Mouse (Mus musculus): ENCODE results near the gene Aen.

DNA sequence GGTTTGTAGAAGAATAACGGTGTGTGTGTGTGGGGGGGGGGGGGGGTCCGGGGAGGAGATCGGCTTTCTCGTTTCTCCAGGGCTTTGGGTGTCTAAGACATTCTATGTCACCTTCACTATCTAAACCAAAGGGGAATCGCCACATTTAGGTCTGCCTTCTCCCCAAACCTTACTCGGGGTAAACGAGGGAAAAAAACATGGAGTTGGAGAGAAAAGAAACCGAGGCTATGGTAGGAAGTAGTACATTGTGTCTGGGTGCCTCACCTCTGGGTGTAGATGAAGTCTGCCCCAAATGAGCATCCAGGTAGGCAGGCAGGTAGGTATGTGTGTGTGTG lies 12.0 kb upstream of the Aen start:
- TF ChIP-seq CTCF (IDR thresholded peaks at IDR 0.05; ENCODE audit: control insufficient read depth, insufficient read depth, insufficient replicate concordance, low read depth, low read length) = no peak
- no peak for TF ChIP-seq POLR2A (IDR thresholded peaks at IDR 0.05; ENCODE audit: control insufficient read depth, low read depth, low read length)
